8 mouse cellular contexts compared by ENCODE assay signal in the genomic region with DNA sequence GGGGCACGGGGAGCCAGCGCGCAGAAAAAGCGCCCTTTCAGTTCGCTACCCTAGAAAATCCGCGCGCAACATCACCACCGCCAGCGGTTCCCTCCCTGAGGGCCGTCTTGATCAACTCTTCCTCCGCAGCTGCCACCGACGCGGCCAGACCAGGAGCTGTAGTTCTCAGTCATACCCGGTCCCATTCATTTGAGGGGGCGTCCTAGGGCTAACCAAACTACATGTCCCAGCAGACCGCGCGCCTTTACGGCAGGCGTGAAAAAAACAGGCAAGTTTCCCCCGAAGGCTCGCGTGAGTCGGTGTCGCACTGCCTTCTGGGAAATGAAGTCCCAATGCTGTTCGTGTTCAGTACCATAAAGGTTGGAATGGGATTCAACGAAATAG. TPM values are rescaled to one million over a fixed set of nuclear protein-coding genes. Genes with fewer than 3 reads are reported as not detected.
DNase-seq lines count a peak whose midpoint lies in the region; ATAC-seq and TF ChIP-seq lines count a peak whose summit lies in the region.

Gene Slc35b4, minus strand, starts transcription at position 248 of the 384 bp plus-strand sequence.

- TF ChIP-seq RAD21 in CH12.LX (IDR thresholded peaks at IDR 0.05; ENCODE audit: low read depth, low read length) = no peak

- peak within 1 kb of the TSS; percentile 65 to 94 (median 92) for H3K4me3 ChIP-seq in CH12.LX (replicated peaks in 1 of 3; ENCODE audit: low read depth in 2 of 3, low read length in 2 of 3, poor library complexity in 1 of 3)
- H3K4me3 ChIP-seq in forebrain, embryonic 11.5 days (ENCODE audit: low read depth, low read length) = peak within 1 kb of the TSS; percentile 78
- peak within 1 kb of the TSS; percentile 85 for H3K4me3 ChIP-seq in heart, embryonic 16.5 days (ENCODE audit: low read length)
- peak within 1 kb of the TSS; percentile 86 for H3K4me3 ChIP-seq in liver, embryonic 15.5 days (replicated peaks)
- H3K4me3 ChIP-seq in neural tube, embryonic 12.5 days = peak within 1 kb of the TSS; percentile 69

- peak; percentile 83 for TF ChIP-seq POLR2A in CH12.LX (IDR thresholded peaks at IDR 0.05; ENCODE audit: low read depth, low read length)

- 1% methylated on average over 29 of the region's 29 CpGs for WGBS in forebrain, embryonic 11.5 days
- WGBS in heart, embryonic 16.5 days = under 1% methylated on average over 29 of the region's 29 CpGs
- WGBS in liver, embryonic 15.5 days (ENCODE audit: insufficient replicate concordance) = under 1% methylated on average over 29 of the region's 29 CpGs
- WGBS in neural tube, embryonic 12.5 days = under 1% methylated on average over 29 of the region's 29 CpGs

- no peak for TF ChIP-seq CTCF in CH12.LX (conservative IDR thresholded peaks at IDR 0.05 in 1 of 2, IDR thresholded peaks at IDR 0.05 in 1 of 2; ENCODE audit: low read depth in 2 of 2, low read length in 2 of 2)

- DNase-seq in CH12.LX (ENCODE audit: extremely low read depth) = peak; percentile 97
- peak; percentile 91 for DNase-seq in c-Kit-positive CD71-positive TER-119-negative erythroid progenitor cells, embryonic 14.5 days (ENCODE audit: low read depth)
- peak; percentile 95 for DNase-seq in forebrain, embryonic 11.5 days (ENCODE audit: low spot score)
- peak; percentile 96 to 98 for DNase-seq in kidney, postnatal 36 days
- DNase-seq in telencephalon, adult 2 months (ENCODE audit: low read depth, low spot score) = peak; percentile 98

- dilution Hi-C loops in CH12.LX (cut with MboI; ENCODE audit: extremely low pct_ligation_motif_present, extremely low pct_unique_long_range_greater_than_20kb, low sequenced_read_pairs) = no loop called here

- H3K27me3 ChIP-seq in CH12.LX (replicated peaks) = no peaks in the 10 kb centered on the region
- no peaks in the 10 kb centered on the region for H3K27me3 ChIP-seq in forebrain, embryonic 11.5 days (ENCODE audit: control insufficient read depth, insufficient read depth, low read length)
- no peaks in the 10 kb centered on the region for H3K27me3 ChIP-seq in heart, embryonic 16.5 days (ENCODE audit: control insufficient read depth, insufficient read depth, low read length)
- no peaks in the 10 kb centered on the region for H3K27me3 ChIP-seq in liver, embryonic 15.5 days
- H3K27me3 ChIP-seq in neural tube, embryonic 12.5 days (replicated peaks) = no peaks in the 10 kb centered on the region

- peak; percentile 100 for ATAC-seq in forebrain, embryonic 11.5 days (replicated peaks; ENCODE audit: low FRiP score)
- ATAC-seq in heart, embryonic 16.5 days (replicated peaks; ENCODE audit: extremely low read depth, insufficient read depth, low FRiP score) = peak; percentile 99
- ATAC-seq in liver, embryonic 15.5 days (ENCODE audit: insufficient read depth) = peak; percentile 97
- ATAC-seq in neural tube, embryonic 12.5 days (ENCODE audit: low FRiP score, low read depth) = peak; percentile 100

- H3K4me1 ChIP-seq in CH12.LX (ENCODE audit: control insufficient read depth in 1 of 2, insufficient read depth in 2 of 2) = peaks cover 11 to 53% of the 10 kb centered on the region in 2 experiments
- H3K4me1 ChIP-seq in forebrain, embryonic 11.5 days (replicated peaks; ENCODE audit: control insufficient read depth, insufficient read depth, low read length) = no peaks in the 10 kb centered on the region; the same call in 1 of the 2 replicates
- peaks cover 11% of the 10 kb centered on the region for H3K4me1 ChIP-seq in heart, embryonic 16.5 days (ENCODE audit: control insufficient read depth, insufficient read depth, low read length)
- H3K4me1 ChIP-seq in liver, embryonic 15.5 days (replicated peaks) = peaks cover 28% of the 10 kb centered on the region
- H3K4me1 ChIP-seq in neural tube, embryonic 12.5 days = peaks cover 8% of the 10 kb centered on the region

- TF ChIP-seq EP300 in CH12.LX (IDR thresholded peaks at IDR 0.05; ENCODE audit: low read length) = no peak

- in situ Hi-C loops in CH12.LX (cut with MboI; ENCODE audit: low pct_ligation_motif_present, low pct_unique_long_range_greater_than_20kb, low sequenced_read_pairs) = no loop called here

- H3K4me2 ChIP-seq in CH12.LX (ENCODE audit: insufficient read depth, low read depth, poor library complexity, severe bottlenecking) = peak within 1 kb of the TSS; percentile 95
- peak within 1 kb of the TSS; percentile 72 for H3K4me2 ChIP-seq in forebrain, embryonic 11.5 days (ENCODE audit: low read depth, low read length, severe bottlenecking)
- peak within 1 kb of the TSS; percentile 82 for H3K4me2 ChIP-seq in heart, embryonic 16.5 days (ENCODE audit: low read depth, low read length)
- H3K4me2 ChIP-seq in liver, embryonic 15.5 days = peak within 1 kb of the TSS; percentile 86
- H3K4me2 ChIP-seq in neural tube, embryonic 12.5 days (replicated peaks) = peak within 1 kb of the TSS; percentile 72

- H3K27ac ChIP-seq in CH12.LX (ENCODE audit: insufficient read depth, low read depth) = peak within 1 kb of the TSS; percentile 38; the same call in 1 of the 2 replicates
- H3K27ac ChIP-seq in forebrain, embryonic 11.5 days (ENCODE audit: low read depth, low read length) = peak within 1 kb of the TSS; percentile 48; the same call in 1 of the 2 replicates
- peak within 1 kb of the TSS; percentile 82 for H3K27ac ChIP-seq in heart, embryonic 16.5 days (ENCODE audit: low read length)
- peak within 1 kb of the TSS; percentile 89 for H3K27ac ChIP-seq in liver, embryonic 15.5 days (replicated peaks)
- H3K27ac ChIP-seq in neural tube, embryonic 12.5 days = no peak within 1 kb of the TSS

- peaks cover 3 to 16% of the 10 kb centered on the region in 2 experiments for H3K36me3 ChIP-seq in CH12.LX (replicated peaks in 1 of 2; ENCODE audit: control insufficient read depth in 1 of 2, insufficient read depth in 1 of 2, low read length in 1 of 2)
- H3K36me3 ChIP-seq in forebrain, embryonic 11.5 days (ENCODE audit: control insufficient read depth, insufficient read depth, low read length) = no peaks in the 10 kb centered on the region
- H3K36me3 ChIP-seq in heart, embryonic 16.5 days (ENCODE audit: control insufficient read depth, insufficient read depth) = no peaks in the 10 kb centered on the region
- peaks cover 6% of the 10 kb centered on the region; the same call in 1 of the 2 replicates for H3K36me3 ChIP-seq in liver, embryonic 15.5 days (replicated peaks)
- H3K36me3 ChIP-seq in neural tube, embryonic 12.5 days = no peaks in the 10 kb centered on the region

- H3K9me3 ChIP-seq in CH12.LX (replicated peaks; ENCODE audit: low read length) = peaks cover 9% of the 10 kb centered on the region
- H3K9me3 ChIP-seq in forebrain, embryonic 11.5 days (ENCODE audit: control insufficient read depth, low read length) = no peaks in the 10 kb centered on the region
- no peaks in the 10 kb centered on the region; the same call in 1 of the 2 replicates for H3K9me3 ChIP-seq in heart, embryonic 16.5 days (replicated peaks; ENCODE audit: control insufficient read depth, low read length)
- H3K9me3 ChIP-seq in liver, embryonic 15.5 days (replicated peaks) = no peaks in the 10 kb centered on the region
- no peaks in the 10 kb centered on the region for H3K9me3 ChIP-seq in neural tube, embryonic 12.5 days

- peak within 1 kb of the TSS; percentile 86 for H3K9ac ChIP-seq in CH12.LX (ENCODE audit: insufficient read depth, low read depth)
- peak within 1 kb of the TSS; percentile 89 for H3K9ac ChIP-seq in forebrain, embryonic 11.5 days (ENCODE audit: low read length)
- H3K9ac ChIP-seq in heart, embryonic 16.5 days (ENCODE audit: low read length) = peak within 1 kb of the TSS; percentile 92
- peak within 1 kb of the TSS; percentile 84 for H3K9ac ChIP-seq in liver, embryonic 15.5 days
- H3K9ac ChIP-seq in neural tube, embryonic 12.5 days = peak within 1 kb of the TSS; percentile 76

- H3K79me2 ChIP-seq in CH12.LX (replicated peaks; ENCODE audit: control insufficient read depth, extremely low read depth, insufficient read depth, poor library complexity, severe bottlenecking) = peaks cover 12% of the 10 kb centered on the region

TF ChIP-seq in CH12.LX, 34 proteins besides CTCF, POLR2A, EP300 and RAD21 (continues in another document):
- TF ChIP-seq SIN3A (IDR thresholded peaks at IDR 0.05; ENCODE audit: low read length) = peak; percentile 82
- no peak for TF ChIP-seq RCOR1 (conservative IDR thresholded peaks at IDR 0.05; ENCODE audit: low read depth, low read length)
- TF ChIP-seq SMC3 (IDR thresholded peaks at IDR 0.05; ENCODE audit: low read depth, low read length) = no peak
- no peak for TF ChIP-seq MYC (IDR thresholded peaks at IDR 0.05; ENCODE audit: low read depth, low read length)
- TF ChIP-seq BHLHE40 (IDR thresholded peaks at IDR 0.05; ENCODE audit: low read depth, low read length) = peak; percentile 67
- TF ChIP-seq MAZ (IDR thresholded peaks at IDR 0.05; ENCODE audit: low read depth, low read length) = no peak
- peak; percentile 86 for TF ChIP-seq ELF1 (IDR thresholded peaks at IDR 0.05; ENCODE audit: low read depth, low read length)
- TF ChIP-seq CHD1 (IDR thresholded peaks at IDR 0.05; ENCODE audit: low read depth, low read length) = no peak
- TF ChIP-seq MAFK (IDR thresholded peaks at IDR 0.05; ENCODE audit: insufficient replicate concordance, low read length) = no peak
- no peak for TF ChIP-seq MXI1 (IDR thresholded peaks at IDR 0.05; ENCODE audit: low read depth, low read length)
- TF ChIP-seq IRF4 (IDR thresholded peaks at IDR 0.05; ENCODE audit: low read depth, low read length) = peak; percentile 62; the same call in 1 of the 2 replicates
- TF ChIP-seq JUND (conservative IDR thresholded peaks at IDR 0.05; ENCODE audit: low read depth, low read length) = no peak
- TF ChIP-seq ZKSCAN1 (IDR thresholded peaks at IDR 0.05; ENCODE audit: borderline replicate concordance, low read depth, low read length) = no peak
- TF ChIP-seq ZC3H11A (IDR thresholded peaks at IDR 0.05; ENCODE audit: low read depth, low read length) = no peak
- peak; percentile 49; the same call in 1 of the 2 replicates for TF ChIP-seq NRF1 (IDR thresholded peaks at IDR 0.05; ENCODE audit: low read depth, low read length)
- TF ChIP-seq MAX (IDR thresholded peaks at IDR 0.05; ENCODE audit: low read length) = no peak; the same call in 1 of the 2 replicates
- TF ChIP-seq CHD2 (IDR thresholded peaks at IDR 0.05; ENCODE audit: low read length) = peak; percentile 100
- TF ChIP-seq JUN (IDR thresholded peaks at IDR 0.05; ENCODE audit: insufficient read depth, low read depth, low read length) = no peak

RNA-seq across cellular contexts. Expression of gene Slc35b4, which starts in this region (rescaled TPM):
- total RNA-seq in CH12.LX (2012; rRNA removed) (14.9 and 16.9 TPM in 2 replicates), CH12.LX (2014; rRNA removed) (14.1 and 19.8 TPM in 2 replicates)
- polyA plus RNA-seq in CH12.LX (2012; ENCODE audit: insufficient read length, low read depth) = 30.7 and 34.8 TPM in 2 replicates
- 47.1 and 49.6 TPM in 2 replicates for polyA plus RNA-seq in forebrain, embryonic 11.5 days (2014; fragmentation: Nextera tagmentation; extraction: Ambion mirVana)
- polyA plus RNA-seq in heart, embryonic 16.5 days (2015; fragmentation: Nextera tagmentation; extraction: Ambion mirVana) = 34.2 and 36.0 TPM in 2 replicates
- polyA plus RNA-seq in liver, embryonic 15.5 days (2015; fragmentation: Nextera tagmentation; extraction: Ambion mirVana) = 19.5 and 21.4 TPM in 2 replicates
- 37.8 and 39.9 TPM in 2 replicates for polyA plus RNA-seq in neural tube, embryonic 12.5 days (2016; fragmentation: Nextera tagmentation; extraction: Ambion mirVana)
